Mouse (Mus musculus) R1 (cell line): ENCODE measurements around the gene Nfib.
A peak's percentile ranks its signal among the peaks of the same experiment; 100 is the strongest.

Source experiments
- DNase-seq: peaks from one replicate; pipeline ENCODE4 v3.0.0-alpha.2; 2018; ENCODE audit warnings: low read depth, low spot score

Nfib gene

DNA sequence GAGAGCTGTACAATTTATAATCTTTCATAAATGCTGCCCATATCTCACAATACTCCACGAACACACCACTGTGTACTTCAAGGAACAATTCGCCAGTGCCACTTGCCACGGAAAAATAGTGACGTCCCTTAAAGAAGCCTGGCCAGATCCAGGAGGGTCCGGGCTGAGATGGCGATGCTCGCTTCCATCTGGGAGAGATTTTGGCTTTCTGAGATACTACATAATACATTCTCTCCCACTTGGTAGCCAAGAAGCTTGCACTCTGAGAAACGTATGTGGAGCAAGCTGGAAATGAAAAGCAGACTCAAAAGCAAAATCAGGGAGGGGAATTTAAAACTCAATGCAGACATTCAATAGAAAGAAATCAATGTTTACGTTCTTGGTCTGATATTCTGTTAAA lies 313.1 kb downstream of the Nfib start:
- DNase-seq, result no peak

DNA sequence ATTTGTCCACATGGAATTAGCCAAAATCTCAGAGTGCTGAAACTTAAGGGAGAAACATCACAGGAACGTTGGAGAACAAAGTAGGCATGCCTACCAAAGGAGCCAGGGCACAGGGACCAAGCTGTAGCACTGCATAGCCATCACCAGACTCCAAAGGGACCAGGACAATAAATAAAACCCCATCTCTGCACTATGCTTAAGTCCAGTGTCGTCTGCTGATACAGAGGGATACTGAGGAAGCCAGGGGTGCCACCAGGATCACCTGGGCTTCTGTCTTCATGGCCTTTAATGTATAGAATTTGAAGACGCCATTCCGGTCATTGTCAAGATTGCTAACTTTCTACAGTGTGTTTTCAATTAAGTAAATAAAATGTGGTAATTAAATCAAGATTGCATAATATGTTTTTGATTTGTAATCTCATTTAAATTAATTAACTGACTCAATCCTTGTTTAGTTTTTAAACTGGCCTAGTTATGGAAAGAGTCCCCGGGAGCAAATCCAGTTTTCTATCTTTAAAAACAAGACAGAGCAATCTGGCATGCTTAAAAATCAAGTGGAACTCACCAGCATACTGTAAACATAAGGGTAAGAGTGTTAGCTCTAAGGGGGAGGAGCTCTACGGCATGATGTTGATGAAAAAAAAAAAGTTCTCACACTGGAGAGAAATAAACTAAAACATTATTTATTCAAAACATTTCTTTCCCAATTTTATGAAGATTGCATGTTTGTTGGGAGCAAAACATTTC lies 313.7 kb downstream of the Nfib start:
- no peak for DNase-seq

DNA sequence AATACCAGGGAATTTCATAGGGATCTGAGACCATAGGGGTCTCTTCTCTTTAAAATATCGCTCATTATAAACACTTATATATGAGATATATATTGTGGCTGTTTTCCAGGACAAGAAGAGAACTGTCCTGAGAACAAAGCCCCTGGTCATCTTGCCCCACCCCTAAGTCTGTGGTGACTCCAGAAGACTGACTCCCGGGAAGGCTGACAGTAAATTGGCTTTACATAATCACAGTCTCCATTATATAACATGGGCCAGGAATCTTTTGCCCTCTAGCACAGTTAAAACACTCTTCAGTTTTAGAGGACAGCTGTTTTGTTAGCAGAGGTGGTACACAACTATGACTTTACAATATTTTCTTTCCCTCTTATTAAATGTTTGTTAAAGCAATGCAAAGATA lies 315.0 kb downstream of the Nfib start:
- DNase-seq, result no peak

DNA sequence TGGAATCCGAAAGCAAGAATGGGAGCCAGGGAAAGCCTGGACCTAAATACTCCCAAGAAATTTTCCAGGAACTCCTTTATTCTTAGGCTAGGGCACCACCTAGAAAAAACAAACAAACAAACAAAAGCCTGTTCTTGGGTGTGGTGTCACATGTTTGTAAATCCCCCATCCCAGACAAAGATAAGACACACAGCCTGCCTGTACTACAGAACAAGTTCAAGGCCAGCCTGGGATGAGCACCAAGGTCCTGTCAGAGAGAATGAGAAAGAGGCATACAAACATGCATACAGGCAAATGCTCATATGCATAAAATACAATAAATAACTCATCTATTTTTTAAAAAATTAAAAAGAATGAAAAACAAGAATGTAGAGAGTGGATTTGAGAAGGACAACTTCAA lies 315.7 kb downstream of the Nfib start:
- no peak for DNase-seq

DNA sequence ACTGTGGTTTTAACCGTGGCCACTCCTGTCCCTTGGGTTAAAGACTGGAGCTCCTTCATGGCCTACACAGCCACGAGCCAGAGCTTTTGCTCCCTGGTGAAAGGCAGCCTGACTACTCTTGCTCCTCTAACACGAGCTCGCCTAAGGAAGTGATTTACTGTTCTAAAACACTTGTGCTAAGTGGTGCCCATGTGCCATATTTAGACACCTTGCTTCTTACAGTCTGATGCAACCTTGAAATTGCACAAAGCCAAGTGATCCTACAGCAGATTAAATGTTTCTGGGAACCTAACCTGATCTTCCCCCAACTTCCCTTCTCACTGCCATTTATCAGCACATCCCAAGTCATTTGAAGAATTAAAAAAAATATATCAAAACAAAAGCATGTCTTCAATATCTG lies 317.9 kb downstream of the Nfib start:
- no peak for DNase-seq

DNA sequence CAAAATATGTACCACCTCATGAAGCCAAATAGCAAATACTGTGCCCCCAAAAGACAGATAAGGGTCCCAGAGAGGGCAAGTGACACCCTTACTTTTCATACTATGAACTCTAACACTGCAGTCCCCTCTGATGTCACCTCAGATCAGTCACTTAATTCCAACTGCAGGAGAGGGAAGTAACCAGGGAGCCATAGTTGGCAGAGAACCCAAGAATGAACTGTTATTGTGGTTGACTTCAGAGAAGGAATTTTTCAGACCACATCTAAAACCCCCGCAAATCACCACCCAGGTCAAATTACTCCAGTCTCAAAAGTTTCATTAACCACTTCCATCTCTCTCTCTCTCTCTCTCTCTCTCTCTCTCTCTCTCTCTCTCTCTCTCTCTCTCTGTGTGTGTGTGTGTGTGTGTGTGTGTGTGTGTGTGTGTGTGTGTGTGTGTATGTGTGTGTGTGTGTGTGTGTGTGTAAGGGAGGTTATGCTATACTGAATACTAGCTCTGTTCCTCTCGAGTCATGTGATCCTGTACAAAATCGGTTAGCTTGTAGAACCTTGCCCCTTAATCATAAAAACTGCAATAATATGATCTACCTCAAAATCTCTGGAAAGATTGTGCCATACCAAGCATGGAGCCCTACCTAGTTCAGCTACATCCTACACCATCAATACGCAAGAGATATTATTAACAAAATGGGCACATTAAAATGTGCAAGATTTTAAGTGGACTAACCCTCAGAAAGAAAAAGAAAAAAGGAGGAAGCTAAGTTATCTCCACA lies 319.1 kb downstream of the Nfib start:
- no peak for DNase-seq

DNA sequence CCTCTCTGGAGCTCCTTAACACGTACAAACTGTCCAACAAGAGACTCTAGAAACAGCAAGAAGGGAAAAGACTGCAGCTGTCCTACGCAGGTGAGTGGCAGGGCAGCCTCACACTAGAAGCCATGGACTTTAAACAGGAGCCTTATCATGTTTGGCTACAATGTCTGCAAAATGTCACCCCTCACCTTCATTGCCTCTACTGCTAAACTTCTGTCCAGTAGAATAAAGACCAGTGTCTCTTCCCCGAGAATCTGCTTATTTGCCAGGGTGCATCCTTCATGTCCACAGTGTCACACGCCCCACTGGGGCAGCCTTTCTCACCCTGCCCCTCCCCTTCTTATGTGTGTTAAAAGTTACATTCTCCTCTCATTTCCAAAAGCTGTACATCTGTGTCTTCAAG lies 319.9 kb downstream of the Nfib start:
- no peak for DNase-seq

DNA sequence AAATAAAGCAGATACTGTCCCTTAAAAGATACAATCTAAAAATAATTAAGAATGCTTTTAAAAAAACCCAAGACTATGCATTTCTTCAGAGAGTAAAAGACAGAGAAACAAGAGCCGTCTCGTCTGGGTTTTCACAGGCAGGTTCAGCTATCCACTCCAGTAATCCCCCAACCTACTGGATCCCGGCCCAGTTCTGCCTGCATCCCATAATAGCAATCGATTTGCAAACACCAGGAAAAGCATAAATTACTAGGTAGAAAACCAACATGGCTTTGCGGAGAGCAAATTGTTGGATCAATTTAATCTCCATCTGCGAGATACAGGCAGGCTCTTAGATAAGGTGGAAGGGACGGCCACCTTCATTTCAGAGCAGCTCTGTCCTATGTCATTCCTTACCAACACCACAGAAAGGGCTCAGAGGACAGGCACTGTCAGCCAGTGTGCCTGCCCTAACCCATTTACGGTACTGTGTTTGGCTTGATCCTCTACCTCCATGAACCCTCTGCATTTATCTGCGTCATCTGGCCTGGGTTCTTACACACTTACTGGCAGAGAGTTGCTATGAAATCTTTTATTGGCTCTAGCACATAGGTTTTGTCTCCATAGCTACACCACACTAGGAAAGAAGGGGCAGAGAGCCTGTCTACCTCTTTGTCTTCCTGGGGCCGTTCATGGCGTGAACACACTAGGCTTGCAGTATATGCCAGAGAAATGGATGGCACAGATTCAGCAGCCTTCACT lies 321.4 kb downstream of the Nfib start:
- no peak for DNase-seq

DNA sequence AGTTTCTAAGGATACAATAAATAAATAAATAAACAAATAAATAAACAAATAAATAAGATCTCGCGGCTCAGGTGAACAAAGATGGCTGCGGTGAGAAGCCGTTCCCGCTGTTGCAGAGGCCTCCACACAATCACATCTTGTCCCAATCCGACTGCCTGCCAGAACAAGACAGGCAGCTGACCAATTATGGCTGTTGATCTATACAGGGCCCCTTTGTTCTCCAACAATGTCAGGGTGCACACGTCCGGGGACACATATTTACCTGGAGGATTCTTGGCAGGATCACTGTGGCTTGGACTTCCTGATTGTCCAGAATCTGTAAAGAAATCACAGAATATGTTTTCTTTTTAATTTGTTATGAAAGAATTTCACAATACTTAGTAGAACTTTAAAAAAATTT lies 322.2 kb downstream of the Nfib start:
- DNase-seq, result peak; percentile 58

DNA sequence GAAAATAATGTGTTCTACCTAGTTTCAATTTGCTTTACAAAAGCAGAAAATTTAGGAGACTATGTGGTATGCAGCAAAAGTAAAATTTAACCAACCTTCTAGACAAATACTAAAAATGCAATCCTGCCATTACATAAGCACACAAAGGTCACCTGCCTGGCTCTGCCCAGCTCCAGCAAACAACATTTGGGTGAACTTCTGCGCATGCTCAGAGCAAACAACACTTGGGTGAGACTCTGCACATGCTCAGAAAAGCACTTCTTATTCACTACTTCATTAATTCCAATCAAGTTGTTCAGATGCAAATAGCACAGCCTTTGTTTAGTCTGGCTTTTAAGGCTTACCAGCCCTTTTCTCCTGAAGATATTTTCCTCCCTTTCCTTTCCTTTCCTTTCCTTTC lies 323.8 kb downstream of the Nfib start:
- peak; percentile 81 for DNase-seq

DNA sequence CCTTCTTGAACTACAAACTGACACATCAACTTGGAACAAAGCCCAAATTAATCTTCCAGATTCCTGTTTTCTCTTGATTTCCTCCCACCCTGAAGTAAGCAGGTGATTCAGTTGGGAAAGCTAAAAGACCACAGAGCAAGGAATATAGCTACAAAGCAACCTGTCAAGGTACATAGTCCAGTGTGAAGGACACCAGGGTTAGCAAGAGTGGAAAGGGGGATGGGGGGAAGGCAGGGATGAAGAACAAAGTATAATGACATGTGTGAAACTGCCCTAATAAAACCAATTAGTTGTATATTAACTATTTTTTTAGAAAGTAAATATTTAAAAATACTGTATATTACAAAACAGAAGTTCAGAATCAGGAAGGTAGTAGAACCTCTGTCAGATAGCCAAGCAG lies 325.0 kb downstream of the Nfib start:
- DNase-seq, result no peak

DNA sequence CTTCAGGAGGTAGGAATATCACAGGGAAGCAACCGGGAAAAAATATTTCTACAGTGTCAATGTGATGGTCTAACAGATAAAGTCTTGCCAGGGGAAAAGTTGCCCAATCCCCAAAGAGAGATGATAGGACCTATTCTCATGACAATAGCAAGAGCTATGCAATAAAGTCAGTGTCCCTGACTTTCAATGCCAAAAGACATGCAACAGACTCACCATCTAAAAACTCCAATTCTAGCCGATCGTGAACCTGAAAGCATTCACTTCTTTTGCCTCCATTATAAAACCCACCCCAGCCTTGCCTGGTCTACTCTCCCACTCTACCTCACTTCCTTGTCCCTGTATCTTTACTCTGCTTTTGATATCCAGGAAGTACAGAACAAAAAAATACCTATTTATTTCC lies 327.5 kb downstream of the Nfib start:
- no peak for DNase-seq

DNA sequence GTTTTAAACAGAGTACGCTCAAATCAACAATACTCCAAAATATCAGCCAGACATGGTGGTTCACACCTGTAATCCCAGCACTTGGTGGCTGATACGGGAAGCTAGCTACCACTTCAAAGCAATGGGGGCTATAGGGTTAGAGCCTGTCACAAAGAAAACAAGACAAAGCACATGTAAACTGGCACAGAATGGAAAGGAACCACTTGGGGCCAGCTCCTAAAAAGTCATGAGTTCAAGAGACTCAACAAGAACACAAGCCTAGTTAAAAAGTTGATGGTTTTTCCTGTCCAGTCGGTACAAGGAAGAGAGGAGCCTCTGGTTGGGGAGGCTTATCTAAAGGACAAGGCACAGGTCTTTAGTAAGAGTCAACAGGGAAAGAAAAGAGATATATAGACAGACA lies 327.9 kb downstream of the Nfib start:
- DNase-seq, result no peak

DNA sequence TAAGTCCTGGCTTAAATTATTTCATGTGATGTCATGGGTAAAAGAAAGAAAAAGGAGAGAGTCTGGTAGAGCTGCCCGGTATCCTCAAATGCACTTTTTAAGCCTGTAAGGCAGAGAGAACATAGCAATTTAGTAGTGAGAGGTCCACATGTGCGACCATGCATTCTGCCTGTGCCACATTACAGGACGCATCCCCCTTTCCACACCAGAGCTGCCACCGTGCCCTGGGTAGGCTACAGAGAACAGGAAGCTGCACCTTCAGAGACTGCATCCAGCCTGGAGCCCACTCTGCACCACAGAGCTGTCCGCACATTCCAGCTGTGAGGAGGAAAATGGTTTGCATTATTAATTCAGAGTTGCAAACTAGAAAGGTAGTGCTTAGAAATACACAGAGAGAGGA lies 331.0 kb downstream of the Nfib start:
- peak; percentile 31 for DNase-seq

DNA sequence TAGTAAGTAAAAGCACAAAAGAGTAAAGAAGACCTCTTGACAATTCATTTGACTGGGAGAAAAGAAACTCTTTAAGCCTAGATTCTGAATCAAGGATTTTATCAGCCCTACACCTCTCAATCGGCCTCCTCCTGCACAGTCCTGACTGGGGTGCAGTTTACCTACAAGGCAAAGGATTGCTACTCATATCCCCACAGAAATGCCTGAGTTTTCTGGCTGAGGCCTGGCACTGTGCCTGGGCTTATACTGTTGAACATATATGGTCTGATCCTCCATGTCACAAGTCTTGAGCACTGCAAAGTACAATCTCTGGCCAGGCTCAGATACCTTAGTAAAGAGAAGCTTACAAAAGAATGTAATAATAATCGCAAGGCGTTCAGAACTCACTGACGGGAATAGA lies 333.3 kb downstream of the Nfib start:
- DNase-seq, result no peak

DNA sequence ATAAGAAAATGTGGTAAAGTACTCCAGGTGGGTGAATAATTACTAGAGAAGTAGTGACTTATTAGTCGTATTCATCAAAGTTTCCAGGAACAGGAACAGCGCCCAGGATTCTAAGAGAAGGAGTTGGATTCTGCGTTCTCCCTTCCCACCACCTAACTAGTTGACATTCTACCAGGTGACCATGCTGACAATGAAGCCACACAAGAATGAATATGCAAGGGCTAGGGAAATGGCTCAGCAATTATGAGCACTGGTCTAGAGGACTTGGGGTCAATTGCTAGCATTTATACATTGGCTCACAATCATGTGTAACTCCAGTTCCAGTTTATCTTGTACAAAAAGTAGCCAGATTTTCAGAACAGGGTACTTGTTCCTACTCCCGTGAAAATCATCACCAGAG lies 334.1 kb downstream of the Nfib start:
- no peak for DNase-seq

DNA sequence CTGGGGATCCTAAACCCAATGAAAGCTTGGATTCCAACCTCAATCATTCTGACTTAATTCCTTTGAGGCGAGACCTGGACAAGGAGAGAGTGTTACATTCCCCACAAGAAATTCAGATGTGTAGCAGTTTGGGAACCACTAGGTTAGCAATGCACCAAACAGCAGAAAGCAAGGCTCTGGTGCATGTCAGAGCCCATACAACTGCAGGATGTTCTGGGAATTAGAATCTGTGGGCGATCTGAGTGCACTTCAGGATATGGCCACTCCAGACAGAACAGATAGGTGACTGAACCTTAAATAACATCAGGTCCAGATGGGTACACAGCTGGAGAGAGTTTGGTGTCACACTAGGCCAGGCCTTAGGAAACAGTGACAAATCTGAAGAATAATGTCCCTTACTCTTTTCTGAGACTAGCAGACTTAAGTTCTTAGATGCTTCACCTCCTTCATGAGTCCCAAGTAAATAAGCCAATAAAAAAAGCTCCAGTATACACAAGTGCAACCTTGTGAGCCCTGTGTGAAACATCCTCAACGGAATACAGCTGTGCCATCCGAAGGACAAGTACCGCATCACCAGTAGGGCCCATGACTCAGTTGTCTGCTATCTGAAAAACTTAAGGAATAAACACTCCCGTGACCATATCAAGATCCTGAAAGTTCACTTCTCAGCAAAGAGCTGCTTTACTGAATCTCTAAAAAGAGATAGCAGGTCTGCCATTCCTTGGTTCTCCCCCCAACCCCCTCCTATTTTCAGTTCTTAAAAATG lies 336.4 kb downstream of the Nfib start:
- DNase-seq, result no peak

DNA sequence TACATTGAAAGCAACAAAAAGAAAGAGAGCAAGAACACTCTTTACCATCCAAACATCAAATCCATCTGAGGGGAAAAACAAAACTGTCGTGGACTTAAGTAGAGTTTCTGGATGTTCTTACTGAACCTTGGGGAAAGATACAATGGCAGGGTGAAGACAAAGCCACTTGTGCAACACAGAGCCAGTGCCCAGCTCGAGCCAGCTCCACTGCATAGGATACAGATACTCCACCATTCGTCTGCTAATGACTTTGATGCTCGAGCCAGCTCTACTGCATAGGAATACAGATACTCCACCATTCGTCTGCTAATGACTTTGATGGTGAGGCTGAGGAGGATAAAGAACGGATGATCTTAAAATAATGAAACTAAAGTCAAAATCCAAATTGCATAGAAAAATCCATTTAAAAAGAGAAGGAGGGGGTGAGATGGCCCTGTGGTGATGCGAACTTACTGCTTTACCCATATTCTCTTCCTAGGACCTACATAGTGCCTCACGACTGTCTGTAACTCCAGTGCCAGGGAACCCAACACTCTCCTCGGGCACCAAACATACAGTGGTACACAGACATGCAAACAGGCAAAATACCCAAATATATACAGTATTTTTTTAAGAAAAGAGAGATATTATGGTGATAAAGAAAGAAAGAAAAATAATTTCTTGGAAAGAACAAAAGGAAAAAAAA lies 337.3 kb downstream of the Nfib start:
- DNase-seq, result no peak

DNA sequence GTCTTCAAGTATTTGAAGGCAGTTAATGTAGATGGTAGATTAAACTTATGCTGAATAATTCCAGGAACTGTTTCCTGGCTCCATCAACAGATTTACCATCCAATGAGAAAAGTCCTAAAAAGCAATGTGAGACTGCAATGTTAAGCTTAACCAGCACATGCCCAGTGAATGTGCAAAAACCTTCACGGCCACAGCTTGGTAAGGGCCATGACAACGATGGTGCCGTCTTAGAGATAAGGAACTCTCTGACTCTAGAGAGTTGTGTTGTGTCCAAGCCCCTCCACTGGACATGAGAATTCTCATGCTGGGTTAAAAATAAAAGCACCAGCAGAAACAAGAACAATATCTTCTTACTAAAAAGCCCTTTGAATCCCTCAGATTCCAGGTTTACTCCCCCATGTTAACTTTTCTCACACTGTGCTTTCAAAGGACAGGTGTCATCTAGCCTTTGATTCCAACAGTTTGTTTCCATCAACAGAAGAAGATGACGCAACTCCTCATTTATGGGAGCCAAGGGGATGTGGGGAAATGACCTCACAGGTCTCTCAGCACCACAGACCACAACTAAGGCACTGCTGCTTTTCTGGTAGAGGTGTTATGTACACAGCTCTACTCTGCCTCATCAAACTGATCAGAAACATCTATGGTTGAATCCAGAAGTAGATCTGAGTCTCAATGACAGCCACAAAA lies 340.7 kb downstream of the Nfib start:
- no peak for DNase-seq

DNA sequence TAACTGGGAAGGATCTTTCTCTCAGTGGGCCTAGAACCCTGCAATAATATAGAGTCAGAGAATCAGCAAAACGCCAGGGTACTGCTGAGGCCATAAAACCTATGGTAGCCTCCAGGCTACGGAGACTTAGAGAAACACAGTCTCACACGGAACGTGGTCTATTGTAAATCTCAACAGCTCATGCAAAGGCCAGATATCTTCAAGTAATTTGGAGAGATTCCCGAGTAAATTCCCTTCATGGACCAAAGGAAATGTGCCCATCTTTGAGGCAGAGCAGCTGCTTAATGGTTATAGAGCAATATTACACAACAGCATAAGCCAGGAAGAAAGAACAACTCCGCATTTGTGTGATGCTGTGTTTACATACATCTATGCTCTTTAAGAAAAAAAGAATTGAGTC lies 341.6 kb downstream of the Nfib start:
- DNase-seq, result no peak

DNA sequence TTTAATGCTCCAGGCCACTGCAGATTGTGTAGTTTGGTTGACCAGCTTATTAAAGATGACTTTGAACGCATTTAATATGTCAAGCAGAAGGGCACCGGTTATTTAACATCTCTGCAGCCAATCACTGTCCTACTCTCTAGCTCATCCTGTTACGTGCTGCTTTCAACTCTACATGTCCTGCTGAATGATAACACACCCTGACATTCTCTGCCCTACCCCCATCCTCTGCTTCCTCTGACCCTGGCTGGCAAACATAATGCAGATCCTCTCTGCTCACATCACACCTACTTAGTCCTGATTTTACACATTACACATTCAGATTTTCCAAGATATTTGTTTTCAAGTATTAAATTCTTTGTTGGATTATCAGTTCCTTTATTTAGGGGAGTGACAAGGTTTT lies 343.3 kb downstream of the Nfib start:
- no peak for DNase-seq
